Mouse (Mus musculus) cerebellum, postnatal 25 days (tissue): ENCODE measurements around the gene Txn1.

ENCODE experiments used
- DNase-seq, 2 experiments: peaks; one replicate each; pipeline ENCODE4 v3.0.0; 2021; ENCODE audit warnings: mixed read lengths in 2 of 2

The Txn1 gene

GRCm38 (mm10) chr4:57956029-57956960, at the start of gene Txn1:
TSS of gene Txn1 (minus strand) at chr4:57956411.
- peak; percentile 96 to 98 for DNase-seq

- no peak for DNase-seq
Measured at GRCm38 (mm10) chr4:58003501-58003900, 47.3 kb upstream of the Txn1 start.

- no peak for DNase-seq
Measured at GRCm38 (mm10) chr4:57991425-57991824, 35.2 kb upstream of the Txn1 start.

- DNase-seq, result no peak
Measured at GRCm38 (mm10) chr4:57974400-57975117, 18.3 kb upstream of the Txn1 start.

- no peak for DNase-seq
Measured at GRCm38 (mm10) chr4:57973592-57974268, 17.5 kb upstream of the Txn1 start.

- DNase-seq, result no peak
Measured at GRCm38 (mm10) chr4:57970285-57970684, 14.1 kb upstream of the Txn1 start.

- no peak for DNase-seq
Measured at GRCm38 (mm10) chr4:57967195-57967594, 11.0 kb upstream of the Txn1 start.

- DNase-seq, result no peak
Measured at GRCm38 (mm10) chr4:57965516-57965915, 9.3 kb upstream of the Txn1 start.

GRCm38 (mm10) chr4:57964143-57964542, 7.9 kb upstream of the Txn1 start:
- no peak for DNase-seq

GRCm38 (mm10) chr4:57959056-57959455, 2.8 kb upstream of the Txn1 start:
- no peak for DNase-seq

- no peak for DNase-seq
Measured at GRCm38 (mm10) chr4:57958098-57958497, 1.9 kb upstream of the Txn1 start.

- DNase-seq, result peak; percentile 17 to 18
Measured at GRCm38 (mm10) chr4:57957200-57958085, 1.2 kb upstream of the Txn1 start.

- DNase-seq, result peak; percentile 74 to 79
Measured at GRCm38 (mm10) chr4:57955544-57955958, 660 bp downstream of the Txn1 start.

GRCm38 (mm10) chr4:57954991-57955390, 1.2 kb downstream of the Txn1 start:
- peak; percentile 9 to 19 for DNase-seq

GRCm38 (mm10) chr4:57954580-57954979, 1.6 kb downstream of the Txn1 start:
- DNase-seq, result no peak

- DNase-seq, result no peak
Measured at GRCm38 (mm10) chr4:57953796-57954195, 2.4 kb downstream of the Txn1 start.

- no peak for DNase-seq
Measured at GRCm38 (mm10) chr4:57952891-57953290, 3.3 kb downstream of the Txn1 start.

GRCm38 (mm10) chr4:57952416-57952815, 3.8 kb downstream of the Txn1 start:
- no peak for DNase-seq

- DNase-seq, result no peak
Measured at GRCm38 (mm10) chr4:57949866-57950265, 6.3 kb downstream of the Txn1 start.

GRCm38 (mm10) chr4:57947476-57947875, 8.7 kb downstream of the Txn1 start:
- DNase-seq, result no peak

GRCm38 (mm10) chr4:57947036-57947435, 9.2 kb downstream of the Txn1 start:
- no peak for DNase-seq

GRCm38 (mm10) chr4:57942892-57943291, 13.3 kb downstream of the Txn1 start:
- no peak for DNase-seq
